Mouse (Mus musculus): ENCODE data around the gene Ptges3l. TPM values are rescaled to one million over a fixed set of nuclear protein-coding genes. Genes with fewer than 3 reads are reported as not detected.
"Not testable (repeated sequence)": the region's sequence is repeated elsewhere in the genome, so short reads cannot be mapped to it uniquely, and the experiment has no call there.

The Ptges3l gene
- polyA plus RNA-seq, 1 experiment from 2014 or later, result 3.9 TPM

DNA sequence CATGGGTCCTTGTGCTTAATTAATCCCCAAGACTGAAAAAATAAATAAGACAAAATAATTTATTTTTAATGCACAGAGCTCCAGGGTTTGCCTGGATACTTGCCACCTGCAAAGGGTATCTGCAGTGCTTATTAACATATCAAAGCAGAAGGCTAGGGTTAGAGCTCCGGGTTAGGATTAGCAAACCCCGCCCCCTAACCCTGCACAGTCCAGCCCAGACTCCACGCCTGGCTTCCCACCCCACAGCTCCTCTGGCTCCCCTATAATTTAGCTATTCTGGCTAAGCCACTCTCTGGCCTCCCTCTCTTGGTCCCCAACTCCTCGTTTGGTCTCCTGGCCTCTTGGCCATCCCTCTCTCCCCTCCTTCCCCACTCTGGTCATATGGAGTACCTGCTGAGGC, 43.3 kb downstream of the Ptges3l start:
- H3K9me3 ChIP-seq, result no peaks in the 10 kb centered on the region
- WGBS, result 17% methylated on average over 4 of the region's 4 CpGs
- H3K27me3 ChIP-seq (replicated peaks; ENCODE audit: low read depth, poor library complexity, severe bottlenecking), result no peaks in the 10 kb centered on the region
- H3K36me3 ChIP-seq (replicated peaks), result no peaks in the 10 kb centered on the region
- H3K27ac ChIP-seq (replicated peaks), result no peak overlapping the region
- H3K4me3 ChIP-seq, result no peak overlapping the region
- DNase-seq (ENCODE audit: low spot score), result no peak
- H3K4me1 ChIP-seq, result 0 out of 2 replicates have a peak, but pooled peaks cover 3% of the 10 kb centered on the region

DNA sequence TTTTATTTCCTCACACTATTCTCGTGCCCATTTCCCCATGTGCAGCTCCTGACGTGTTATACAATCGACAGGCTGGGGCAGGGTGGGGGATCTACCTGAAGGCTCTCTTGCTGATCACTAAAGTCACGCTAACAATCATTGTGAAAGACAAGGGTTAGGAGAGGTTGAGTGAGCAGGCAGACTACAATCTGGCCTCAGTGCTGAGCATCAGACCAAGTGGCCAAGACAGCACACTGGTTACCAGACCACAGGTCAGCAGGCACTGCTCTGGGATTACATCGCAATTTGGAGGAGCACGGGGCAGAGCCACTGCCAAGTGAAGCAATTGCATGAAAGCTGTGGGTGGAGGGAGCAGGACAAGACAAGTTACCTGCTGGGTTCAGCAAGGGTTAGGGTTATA, 46.2 kb downstream of the Ptges3l start:
- 81% methylated on average over 6 of the region's 6 CpGs for WGBS
- Histone ChIP-seq H3K4me3 (no peak overlapping the region), H3K27me3 (replicated peaks; ENCODE audit: low read depth, poor library complexity, severe bottlenecking) (no peaks in the 10 kb centered on the region)

DNA sequence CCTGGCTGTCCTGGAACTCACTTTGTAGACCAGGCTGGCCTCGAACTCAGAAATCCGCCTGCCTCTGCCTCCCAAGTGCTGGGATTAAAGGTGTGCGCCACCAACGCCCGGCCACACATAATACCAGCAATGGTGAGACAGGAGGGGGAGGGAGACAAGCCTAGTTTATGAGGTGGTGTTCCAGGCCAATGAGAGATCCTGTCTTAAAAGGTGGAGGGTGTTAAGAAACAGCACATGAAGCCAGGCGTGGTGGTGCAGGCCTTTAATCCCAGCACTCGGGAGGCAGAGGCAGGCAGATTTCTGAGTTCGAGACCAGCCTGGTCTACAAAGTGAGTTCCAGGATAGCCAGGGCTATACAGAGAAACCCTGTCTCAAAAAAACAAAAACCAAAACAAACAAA, 46.9 kb downstream of the Ptges3l start:
- not testable (repeated sequence) for H3K36me3 ChIP-seq (replicated peaks); H3K27ac ChIP-seq (replicated peaks); DNase-seq (ENCODE audit: low spot score); H3K9me3 ChIP-seq; H3K4me1 ChIP-seq; H3K4me3 ChIP-seq; H3K27me3 ChIP-seq (replicated peaks; ENCODE audit: low read depth, poor library complexity, severe bottlenecking)
- WGBS, result 93% methylated on average over 8 of the region's 8 CpGs

More for the DNA sequence above, 46.2 kb downstream of the Ptges3l start:
- DNase-seq (ENCODE audit: low spot score), result no peak
- Histone ChIP-seq H3K4me1 (0 out of 2 replicates have a peak, but pooled peaks cover 3% of the 10 kb centered on the region), H3K36me3 (replicated peaks) (no peaks in the 10 kb centered on the region), H3K27ac (replicated peaks) (no peak overlapping the region), H3K9me3 (no peaks in the 10 kb centered on the region)

DNA sequence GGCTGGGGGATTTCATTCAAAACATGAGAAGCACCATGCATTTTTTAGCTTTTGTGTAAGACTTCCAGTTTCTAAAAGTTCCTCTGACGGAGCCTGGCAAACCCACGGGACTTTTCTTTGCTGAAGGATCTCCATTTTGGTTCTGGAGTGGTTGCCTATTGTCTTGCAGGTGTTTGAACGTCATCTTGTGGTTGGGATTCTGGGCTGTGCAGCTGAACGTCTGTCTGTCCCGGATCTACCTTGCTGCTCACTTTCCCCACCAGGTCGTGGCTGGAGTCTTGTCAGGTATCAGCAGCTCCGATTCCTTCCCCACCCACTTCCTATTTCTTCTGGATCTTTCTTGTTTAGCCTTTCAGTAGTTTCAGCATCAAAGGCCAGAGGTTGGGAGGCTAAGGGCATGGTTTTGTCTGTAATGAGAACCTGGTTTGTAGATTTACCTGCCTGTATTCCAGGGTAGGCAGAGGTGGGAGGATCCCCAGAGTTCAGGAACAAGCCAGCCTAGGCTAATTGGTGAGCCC, 50.7 kb downstream of the Ptges3l start:
- WGBS, result 76% methylated on average over 7 of the region's 7 CpGs
- H3K27ac ChIP-seq (replicated peaks), result no peak overlapping the region

DNA sequence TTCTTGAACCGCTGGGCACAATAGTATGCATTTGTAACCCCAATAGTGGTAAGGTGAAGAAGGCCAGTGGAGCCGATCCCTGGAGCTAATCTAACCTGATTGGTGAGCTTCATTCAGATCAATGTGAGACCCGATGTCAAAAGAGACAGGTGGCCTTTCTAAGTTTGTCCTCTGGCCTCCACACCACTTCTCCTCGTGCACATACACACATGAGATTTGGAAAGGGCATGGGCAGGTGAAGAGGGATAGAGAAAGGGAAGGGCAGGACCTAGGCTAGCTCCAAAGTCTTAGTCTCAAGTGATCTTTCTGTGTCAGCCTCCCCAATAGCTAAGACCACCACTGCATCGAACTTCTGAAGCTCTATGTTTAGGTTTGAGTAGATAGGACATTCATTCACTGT, 55.0 kb downstream of the Ptges3l start:
- no peak for DNase-seq (ENCODE audit: low spot score)

More for the DNA sequence above, 50.7 kb downstream of the Ptges3l start:
- Histone ChIP-seq H3K36me3 (replicated peaks) (no peaks in the 10 kb centered on the region), H3K4me3 (no peak overlapping the region), H3K4me1 (no peaks in the 10 kb centered on the region), H3K27me3 (replicated peaks; ENCODE audit: low read depth, poor library complexity, severe bottlenecking) (no peaks in the 10 kb centered on the region), H3K9me3 (no peaks in the 10 kb centered on the region)
- DNase-seq (ENCODE audit: low spot score), result no peak

More for the DNA sequence above, 55.0 kb downstream of the Ptges3l start:
- H3K4me3 ChIP-seq, result no peak overlapping the region
- H3K27ac ChIP-seq (replicated peaks), result no peak overlapping the region
- H3K4me1 ChIP-seq, result no peaks in the 10 kb centered on the region
- H3K27me3 ChIP-seq (replicated peaks; ENCODE audit: low read depth, poor library complexity, severe bottlenecking), result no peaks in the 10 kb centered on the region
- no peaks in the 10 kb centered on the region for H3K9me3 ChIP-seq
- no peaks in the 10 kb centered on the region for H3K36me3 ChIP-seq (replicated peaks)
- WGBS, result 78% methylated on average over 5 of the region's 5 CpGs

Small RNA genes lying within 50 kb of the gene (microRNA-seq; reads per million reads assigned to microRNA genes)
- gene Mir6929, result not detected

Other genes starting within 250 kb of the Ptges3l start
- 0.16 TPM in 1 of 2 replicates, not detected in the other for gene Ccr10, start 249.9 kb downstream of the Ptges3l start, polyA plus RNA-seq (2016; fragmentation: Nextera tagmentation; extraction: Ambion mirVana)
- 13.3 and 14.5 TPM in 2 replicates for gene Ezh1, start 198.9 kb downstream of the Ptges3l start, polyA plus RNA-seq (2016; fragmentation: Nextera tagmentation; extraction: Ambion mirVana)
- 66.4 and 68.4 TPM in 2 replicates for gene Ramp2, start 179.3 kb downstream of the Ptges3l start, polyA plus RNA-seq (2016; fragmentation: Nextera tagmentation; extraction: Ambion mirVana)
- gene Vps25, start 171.6 kb downstream of the Ptges3l start, polyA plus RNA-seq (2016; fragmentation: Nextera tagmentation; extraction: Ambion mirVana), result 124 TPM in 2 replicates
- 6.0 and 8.3 TPM in 2 replicates for gene Wnk4, start 164.8 kb downstream of the Ptges3l start, polyA plus RNA-seq (2016; fragmentation: Nextera tagmentation; extraction: Ambion mirVana)
- 1.3 and 1.4 TPM in 2 replicates for gene Cntd1, start 146.3 kb downstream of the Ptges3l start, polyA plus RNA-seq (2016; fragmentation: Nextera tagmentation; extraction: Ambion mirVana)
- 200 and 203 TPM in 2 replicates for gene Coa3, start 146.2 kb downstream of the Ptges3l start, polyA plus RNA-seq (2016; fragmentation: Nextera tagmentation; extraction: Ambion mirVana)
- gene Becn1, start 123.0 kb downstream of the Ptges3l start, polyA plus RNA-seq (2016; fragmentation: Nextera tagmentation; extraction: Ambion mirVana), result 141 and 154 TPM in 2 replicates
- gene Psme3, start 109.1 kb downstream of the Ptges3l start, polyA plus RNA-seq (2016; fragmentation: Nextera tagmentation; extraction: Ambion mirVana), result 189 and 203 TPM in 2 replicates
- gene Aoc2, start 100.3 kb downstream of the Ptges3l start, polyA plus RNA-seq (2016; fragmentation: Nextera tagmentation; extraction: Ambion mirVana), result 2.6 and 3.4 TPM in 2 replicates
- 0.04 TPM in 1 of 2 replicates, not detected in the other for gene Aoc3, start 94.7 kb downstream of the Ptges3l start, polyA plus RNA-seq (2016; fragmentation: Nextera tagmentation; extraction: Ambion mirVana)
- not detected in 2 replicates for gene G6pc, start 57.8 kb downstream of the Ptges3l start, polyA plus RNA-seq (2016; fragmentation: Nextera tagmentation; extraction: Ambion mirVana)
- gene Aarsd1, start 7.7 kb downstream of the Ptges3l start, polyA plus RNA-seq (2016; fragmentation: Nextera tagmentation; extraction: Ambion mirVana), result 102 and 110 TPM in 2 replicates
- 12.6 and 13.1 TPM in 2 replicates for gene Gm27029, start 537 bp downstream of the Ptges3l start, polyA plus RNA-seq (2016; fragmentation: Nextera tagmentation; extraction: Ambion mirVana)
- gene Rundc1, start 248 bp downstream of the Ptges3l start, polyA plus RNA-seq (2016; fragmentation: Nextera tagmentation; extraction: Ambion mirVana), result 17.5 and 21.4 TPM in 2 replicates
- gene Rpl27, start 17.0 kb upstream of the Ptges3l start, polyA plus RNA-seq (2016; fragmentation: Nextera tagmentation; extraction: Ambion mirVana), result 469 and 481 TPM in 2 replicates
- 2.1 and 3.1 TPM in 2 replicates for gene Ifi35, start 23.1 kb upstream of the Ptges3l start, polyA plus RNA-seq (2016; fragmentation: Nextera tagmentation; extraction: Ambion mirVana)
- gene Rnd2, start 39.7 kb upstream of the Ptges3l start, polyA plus RNA-seq (2016; fragmentation: Nextera tagmentation; extraction: Ambion mirVana), result 16.5 and 31.6 TPM in 2 replicates
- gene Vat1, start 40.9 kb upstream of the Ptges3l start, polyA plus RNA-seq (2016; fragmentation: Nextera tagmentation; extraction: Ambion mirVana), result 21.3 and 29.6 TPM in 2 replicates
- gene Brca1, start 126.6 kb upstream of the Ptges3l start, polyA plus RNA-seq (2016; fragmentation: Nextera tagmentation; extraction: Ambion mirVana), result 23.7 and 27.0 TPM in 2 replicates
- gene Nbr1, start 126.8 kb upstream of the Ptges3l start, polyA plus RNA-seq (2016; fragmentation: Nextera tagmentation; extraction: Ambion mirVana), result 68.0 and 70.0 TPM in 2 replicates
- 1.5 and 2.1 TPM in 2 replicates for gene Tmem106a, start 156.9 kb upstream of the Ptges3l start, polyA plus RNA-seq (2016; fragmentation: Nextera tagmentation; extraction: Ambion mirVana)
- gene Gm11634, start 173.9 kb upstream of the Ptges3l start, polyA plus RNA-seq (2016; fragmentation: Nextera tagmentation; extraction: Ambion mirVana), result not detected in 2 replicates
- gene Rdm1, start 201.9 kb upstream of the Ptges3l start, polyA plus RNA-seq (2016; fragmentation: Nextera tagmentation; extraction: Ambion mirVana), result 28.2 and 29.4 TPM in 2 replicates
- gene Arl4d, start 240.2 kb upstream of the Ptges3l start, polyA plus RNA-seq (2016; fragmentation: Nextera tagmentation; extraction: Ambion mirVana), result 3.3 and 5.1 TPM in 2 replicates

Data from embryonic facial prominence, embryonic 10.5 days (tissue).